Mouse (Mus musculus): ENCODE results near the gene Gm20532. TPM values are rescaled to one million over a fixed set of nuclear protein-coding genes. Genes with fewer than 3 reads are reported as not detected.

Gm20532 gene
- polyA plus RNA-seq, 1 experiment = not detected

GRCm38 (mm10) chr2:26587044-26587405, 586 bp downstream of the Gm20532 start:
- TF ChIP-seq GATA1 (IDR thresholded peaks at IDR 0.05; ENCODE audit: low read length) = no peak

GRCm38 (mm10) chr2:26588573-26588972, 2.1 kb downstream of the Gm20532 start:
- TF ChIP-seq GATA1 (IDR thresholded peaks at IDR 0.05; ENCODE audit: low read length) = no peak

- TF ChIP-seq GATA1 (IDR thresholded peaks at IDR 0.05; ENCODE audit: low read length) = no peak
These were observed 2.8 kb downstream of the Gm20532 start for GRCm38 (mm10) chr2:26589284-26589683.

DNA sequence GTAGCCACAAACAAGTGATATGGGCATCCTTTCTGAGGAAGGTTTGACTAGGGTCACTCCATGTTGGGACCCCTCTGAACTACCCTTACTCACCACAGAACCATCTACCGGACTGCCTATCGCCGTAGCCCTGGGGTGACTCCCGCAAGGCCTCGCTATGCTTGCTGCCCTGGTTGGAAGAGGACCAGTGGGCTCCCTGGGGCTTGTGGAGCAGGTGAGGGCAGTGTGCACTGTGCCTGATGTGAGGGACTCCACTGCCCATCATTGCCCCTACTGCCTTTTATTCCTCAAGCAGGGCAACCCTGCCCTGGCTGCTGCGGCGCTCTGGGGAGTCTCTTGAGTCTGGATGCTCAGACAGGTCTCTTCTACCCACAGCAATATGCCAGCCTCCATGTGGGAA, 3.8 kb downstream of the Gm20532 start:
- TF ChIP-seq GATA1 (IDR thresholded peaks at IDR 0.05; ENCODE audit: low read length) = no peak

GRCm38 (mm10) chr2:26590962-26591361, 4.5 kb downstream of the Gm20532 start:
- TF ChIP-seq GATA1 (IDR thresholded peaks at IDR 0.05; ENCODE audit: low read length) = no peak

DNA sequence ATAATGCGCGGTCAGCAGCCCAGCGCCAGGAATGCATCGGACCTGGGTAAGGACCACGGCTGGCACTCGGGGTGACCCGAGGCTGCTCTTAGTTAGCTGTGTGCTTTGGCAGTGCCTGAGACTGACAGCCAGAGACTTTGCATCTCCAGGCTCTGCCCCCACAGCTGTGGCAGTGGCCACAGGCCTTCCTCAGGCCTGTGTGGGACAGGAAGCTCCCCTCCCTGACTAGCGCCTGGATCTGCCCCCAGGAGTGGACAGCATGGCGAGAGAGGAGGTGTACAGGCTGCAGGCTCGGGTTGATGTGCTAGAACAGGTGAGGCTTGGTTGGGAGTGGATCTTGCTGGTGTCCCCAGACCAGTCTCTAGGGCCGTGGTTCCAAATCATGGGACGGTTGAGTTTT, 5.0 kb downstream of the Gm20532 start:
- TF ChIP-seq GATA1 (IDR thresholded peaks at IDR 0.05; ENCODE audit: low read length) = no peak

- TF ChIP-seq GATA1 (IDR thresholded peaks at IDR 0.05; ENCODE audit: low read length) = no peak
These were observed 7.0 kb downstream of the Gm20532 start for GRCm38 (mm10) chr2:26593211-26594021.

DNA sequence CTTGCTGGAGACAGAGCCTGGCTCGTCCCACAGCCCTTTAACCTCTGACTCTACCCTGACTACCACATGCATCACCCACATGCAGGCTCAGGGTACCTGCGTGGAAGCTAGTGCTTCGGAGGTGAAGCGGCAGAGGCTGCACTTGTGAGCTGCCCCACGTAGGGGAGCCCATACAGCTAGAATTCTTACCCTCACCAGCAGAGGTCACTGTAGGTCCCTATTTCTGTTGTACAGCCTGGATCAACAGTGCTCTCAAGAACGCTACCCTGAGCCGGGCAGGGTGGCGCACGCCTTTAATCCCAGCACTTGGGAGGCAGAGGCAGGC, 7.5 kb downstream of the Gm20532 start:
- no peak for TF ChIP-seq GATA1 (IDR thresholded peaks at IDR 0.05; ENCODE audit: low read length)

- no peak for TF ChIP-seq GATA1 (IDR thresholded peaks at IDR 0.05; ENCODE audit: low read length)
These were observed 8.1 kb downstream of the Gm20532 start for GRCm38 (mm10) chr2:26594461-26594933.

- no peak for TF ChIP-seq GATA1 (IDR thresholded peaks at IDR 0.05; ENCODE audit: low read length)
These were observed 8.7 kb downstream of the Gm20532 start for GRCm38 (mm10) chr2:26594934-26595724.

- TF ChIP-seq GATA1 (IDR thresholded peaks at IDR 0.05; ENCODE audit: low read length) = no peak
These were observed 9.4 kb downstream of the Gm20532 start for GRCm38 (mm10) chr2:26595725-26596435.

DNA sequence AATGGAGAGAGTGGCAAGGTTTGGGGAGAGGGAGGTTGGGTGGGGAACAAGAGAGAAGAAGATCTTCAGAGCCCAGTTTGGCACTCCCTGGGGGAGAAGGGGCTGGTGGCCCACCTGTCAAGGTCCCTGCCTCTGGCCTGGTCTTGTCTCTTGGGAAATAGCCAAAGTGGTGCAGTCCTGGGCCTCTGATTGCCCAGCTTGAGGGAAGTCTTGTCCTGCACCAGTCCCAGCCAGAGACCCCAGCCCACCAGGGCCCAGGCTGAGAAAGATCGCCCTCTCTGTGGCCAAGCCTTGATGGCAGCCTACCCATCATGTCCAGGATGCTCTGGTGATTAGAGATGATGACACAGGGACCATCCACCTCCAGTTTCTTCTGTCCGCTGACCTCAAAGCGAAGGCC, 10.5 kb downstream of the Gm20532 start:
- TF ChIP-seq GATA1 (IDR thresholded peaks at IDR 0.05; ENCODE audit: low read length) = no peak

DNA sequence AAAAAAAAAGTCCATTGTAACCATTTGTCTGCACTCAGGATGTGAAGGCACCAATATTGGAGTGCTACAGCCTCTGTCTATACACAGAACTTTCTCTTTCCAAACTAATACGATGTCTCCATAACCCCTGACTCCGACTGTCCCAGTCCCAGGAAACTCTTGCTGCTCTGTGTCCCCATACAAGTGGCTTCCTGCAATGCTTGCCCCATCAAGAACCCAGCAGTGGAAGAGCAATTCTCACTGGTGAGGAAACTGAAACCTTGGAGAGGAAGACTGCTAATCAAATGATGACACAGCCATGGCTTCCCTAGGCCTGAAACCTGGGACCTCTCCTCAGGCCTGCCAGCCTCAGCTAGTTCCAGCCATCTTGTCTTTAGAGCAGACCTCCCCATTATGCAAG, 11.4 kb downstream of the Gm20532 start:
- no peak for TF ChIP-seq GATA1 (IDR thresholded peaks at IDR 0.05; ENCODE audit: low read length)

DNA sequence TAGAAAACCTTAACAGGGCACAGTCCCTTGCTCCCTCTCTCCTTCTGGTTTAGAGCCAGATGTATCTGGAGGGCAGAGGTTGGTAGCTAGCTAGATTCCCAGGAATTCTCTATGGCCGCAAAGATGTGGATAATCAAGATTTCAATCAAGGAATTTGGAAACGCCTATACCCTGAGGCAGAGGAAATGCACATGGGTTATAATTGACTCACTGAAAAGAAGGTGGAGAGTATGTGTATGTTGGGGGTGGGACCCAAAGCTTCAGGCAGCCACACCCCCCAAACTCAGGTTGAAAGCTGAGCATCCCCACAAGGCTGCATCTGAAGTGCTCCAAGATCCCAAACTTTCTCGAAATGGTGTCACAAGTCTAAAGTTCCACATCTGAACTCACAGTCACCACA, 12.0 kb downstream of the Gm20532 start:
- TF ChIP-seq GATA1 (IDR thresholded peaks at IDR 0.05; ENCODE audit: low read length) = no peak

GRCm38 (mm10) chr2:26599965-26600364, 13.5 kb downstream of the Gm20532 start:
- TF ChIP-seq GATA1 (IDR thresholded peaks at IDR 0.05; ENCODE audit: low read length) = no peak

GRCm38 (mm10) chr2:26600664-26601063, 14.2 kb downstream of the Gm20532 start:
- TF ChIP-seq GATA1 (IDR thresholded peaks at IDR 0.05; ENCODE audit: low read length) = no peak
